Mouse (Mus musculus) layer of hippocampus, adult 2 months (tissue): ENCODE data around the gene Galc. TPM values are rescaled to one million over a fixed set of nuclear protein-coding genes. Genes with fewer than 3 reads are reported as not detected.
A peak's percentile ranks its signal among the peaks of the same experiment; 100 is the strongest.

Source experiments
- DNase-seq, 2 experiments: peaks; one replicate each; pipeline ENCODE4 v3.0.0; 2022; ENCODE audit warnings: low spot score in 2 of 2
- H3K27ac ChIP-seq: fragments of 200-600 bp; 2 replicates; pipeline ENCODE4 v1.8.1; 2022
- H3K4me3 ChIP-seq: fragments of 200-600 bp; 2 replicates; pipeline ENCODE4 v1.8.1; 2022; ENCODE audit warnings: mild to moderate bottlenecking
- CTCF ChIP-seq: fragments of 200-600 bp; conservative IDR thresholded peaks from 2 replicates; pipeline ENCODE4 v1.8.1; 2022; ENCODE audit warnings: antibody characterized with exemption, mild to moderate bottlenecking, moderate library complexity
- total RNA-seq, 2 experiments: library from RNA; stranded (reverse); gene quantifications; 2 replicates each; pipeline ENCODE4 v1.2.3; 2021

The Galc gene
- total RNA-seq, 2 experiments from 2014 or later: 24.9 to 27.5 TPM

- TF ChIP-seq CTCF: no peak
- Histone ChIP-seq H3K27ac (no peak overlapping the region), H3K4me3 (no peak overlapping the region)
- DNase-seq: no peak
These were observed 11.7 kb upstream of the Galc start for GRCm38 (mm10) chr12:98270810-98271566.

- Histone ChIP-seq H3K4me3 (no peak overlapping the region), H3K27ac (no peak overlapping the region)
- TF ChIP-seq CTCF: no peak
- DNase-seq: no peak
These were observed 10.8 kb upstream of the Galc start for GRCm38 (mm10) chr12:98269791-98270745.

GRCm38 (mm10) chr12:98268441-98269369, 9.4 kb upstream of the Galc start, which contains the start of gene Gpr65:
Gpr65 (plus strand) TSS chr12:98268635.
- DNase-seq: no peak
- TF ChIP-seq CTCF: no peak
- H3K4me3 ChIP-seq: no peak within 1 kb of the TSS
- no peak within 1 kb of the TSS for H3K27ac ChIP-seq

- Histone ChIP-seq H3K27ac (no peak overlapping the region), H3K4me3 (no peak overlapping the region)
- no peak for TF ChIP-seq CTCF
- no peak for DNase-seq
These were observed 6.4 kb upstream of the Galc start for GRCm38 (mm10) chr12:98265697-98266096.

- Histone ChIP-seq H3K27ac (peak overlapping the region; percentile 97), H3K4me3 (peak overlapping the region; percentile 98)
- TF ChIP-seq CTCF: no peak
- DNase-seq: no peak
These were observed 226 bp upstream of the Galc start for GRCm38 (mm10) chr12:98259518-98259852.

GRCm38 (mm10) chr12:98258371-98258844, 851 bp downstream of the Galc start:
- Histone ChIP-seq H3K4me3 (peak overlapping the region; percentile 98), H3K27ac (peak overlapping the region; percentile 97)
- no peak for DNase-seq
- TF ChIP-seq CTCF: no peak

GRCm38 (mm10) chr12:98255373-98255995, 3.8 kb downstream of the Galc start:
- Histone ChIP-seq H3K4me3 (no peak overlapping the region), H3K27ac (no peak overlapping the region)
- no peak for TF ChIP-seq CTCF
- DNase-seq: no peak

GRCm38 (mm10) chr12:98252417-98252816, 6.8 kb downstream of the Galc start:
- no peak overlapping the region for H3K4me3 ChIP-seq
- H3K27ac ChIP-seq: no peak overlapping the region
- DNase-seq: no peak
- no peak for TF ChIP-seq CTCF

GRCm38 (mm10) chr12:98250327-98250726, 8.9 kb downstream of the Galc start:
- Histone ChIP-seq H3K4me3 (no peak overlapping the region), H3K27ac (no peak overlapping the region)
- DNase-seq: no peak
- TF ChIP-seq CTCF: no peak

- H3K4me3 ChIP-seq: no peak overlapping the region
- TF ChIP-seq CTCF: no peak
- no peak overlapping the region for H3K27ac ChIP-seq
- no peak for DNase-seq
These were observed 9.6 kb downstream of the Galc start for GRCm38 (mm10) chr12:98249671-98250070.

GRCm38 (mm10) chr12:98246835-98247234, 12.4 kb downstream of the Galc start:
- no peak for DNase-seq
- Histone ChIP-seq H3K27ac (no peak overlapping the region), H3K4me3 (no peak overlapping the region)
- TF ChIP-seq CTCF: no peak

- Histone ChIP-seq H3K4me3 (no peak overlapping the region), H3K27ac (no peak overlapping the region)
- no peak for DNase-seq
- no peak for TF ChIP-seq CTCF
These were observed 14.4 kb downstream of the Galc start for GRCm38 (mm10) chr12:98244865-98245264.
